Mouse (Mus musculus): ENCODE measurements around the gene Cnr2. TPM values are rescaled to one million over a fixed set of nuclear protein-coding genes. Genes with fewer than 3 reads are reported as not detected.

Gene Cnr2
- total and polyA plus RNA-seq, 3 experiments = 6.8 to 10.2 TPM; not detected in 1

GRCm38 (mm10) chr4:135920304-135921241 lies 25.4 kb downstream of the Cnr2 start, which contains the start of gene Fuca1:
Gene Fuca1, plus strand, starts transcription at chr4:135920735.
- DNase-seq (ENCODE audit: low read depth, low spot score) = peak; percentile 98
- Histone ChIP-seq H3K27me3 (ENCODE audit: control insufficient read depth in 1 of 2, insufficient read depth in 2 of 2, low read length in 2 of 2) (no peaks in the 10 kb centered on the region), H3K9ac (ENCODE audit: control insufficient read depth, low read depth, low read length, poor library complexity, severe bottlenecking) (peak within 1 kb of the TSS; percentile 91), H3K36me3 (ENCODE audit: control insufficient read depth in 1 of 2, insufficient read depth in 2 of 2, low read length in 2 of 2) (peaks cover 0 to 22% of the 10 kb centered on the region in 2 experiments; a peak in 2 of 4 replicates), H3K4me3 (ENCODE audit: control insufficient read depth in 1 of 2, insufficient read depth in 1 of 2, low read depth in 2 of 2, low read length in 2 of 2) (peak within 1 kb of the TSS; percentile 77 to 98), H3K9me3 (replicated peaks; ENCODE audit: insufficient read depth, low read length) (no peaks in the 10 kb centered on the region), H3K4me1 (ENCODE audit: control insufficient read depth in 1 of 2, insufficient read depth in 2 of 2, low read length in 2 of 2) (peaks cover 7 to 30% of the 10 kb centered on the region in 2 experiments), H3K79me2 (ENCODE audit: control insufficient read depth, insufficient read depth, low read length, poor library complexity) (peaks cover 11% of the 10 kb centered on the region), H3K27ac (ENCODE audit: control insufficient read depth, low read depth, low read length) (peak within 1 kb of the TSS; percentile 90)
- TF ChIP-seq ZKSCAN1 (IDR thresholded peaks at IDR 0.05; ENCODE audit: low read depth, low read length) (no peak), KAT2A (conservative IDR thresholded peaks at IDR 0.05; ENCODE audit: low read depth, low read length) (peak; percentile 39; the same call in 1 of the 2 replicates), TCF12 (IDR thresholded peaks at IDR 0.05; ENCODE audit: low read depth, low read length) (peak; percentile 26; the same call in 1 of the 2 replicates), MAFK (IDR thresholded peaks at IDR 0.05; ENCODE audit: borderline replicate concordance, low read depth, low read length) (no peak), EP300 (IDR thresholded peaks at IDR 0.05; ENCODE audit: low read depth in 1 of 2, low read length in 2 of 2) (peak in 1 of 2 experiments; percentile 4; a peak in 1 of 4 replicates), MEF2A (IDR thresholded peaks at IDR 0.05; ENCODE audit: extremely low read depth, insufficient replicate concordance, low read depth, low read length, poor library complexity, severe bottlenecking) (no peak), ZNF384 (IDR thresholded peaks at IDR 0.05; ENCODE audit: low read depth, low read length) (no peak; the same call in 1 of the 2 replicates), RAD21 (IDR thresholded peaks at IDR 0.05; ENCODE audit: low read depth, low read length) (peak; percentile 25), E2F4 (IDR thresholded peaks at IDR 0.05; ENCODE audit: borderline replicate concordance, low read depth, low read length) (no peak), ZMIZ1 (IDR thresholded peaks at IDR 0.05; ENCODE audit: low read depth, low read length) (peak; percentile 90), RCOR1 (IDR thresholded peaks at IDR 0.05; ENCODE audit: low read depth, low read length) (peak; percentile 33; the same call in 1 of the 2 replicates), ZC3H11A (IDR thresholded peaks at IDR 0.05; ENCODE audit: low read depth, low read length) (peak; percentile 19; the same call in 1 of the 2 replicates), BHLHE40 (IDR thresholded peaks at IDR 0.05; ENCODE audit: borderline replicate concordance, low read depth, low read length) (no peak), JUND (IDR thresholded peaks at IDR 0.05; ENCODE audit: low read depth, low read length) (no peak), USF2 (IDR thresholded peaks at IDR 0.05; ENCODE audit: borderline replicate concordance in 1 of 2, insufficient read depth in 1 of 2, low read depth in 1 of 2, low read length in 2 of 2) (no peak), CHD1 (IDR thresholded peaks at IDR 0.05; ENCODE audit: low read depth, low read length) (no peak), ETS1 (IDR thresholded peaks at IDR 0.05; ENCODE audit: low read depth, low read length) (no peak), MXI1 (IDR thresholded peaks at IDR 0.05; ENCODE audit: low read depth, low read length) (peak; percentile 52; the same call in 1 of the 2 replicates), NRF1 (IDR thresholded peaks at IDR 0.05; ENCODE audit: insufficient read depth, low read depth, low read length, poor library complexity, severe bottlenecking) (peak; percentile 84), TAL1 (IDR thresholded peaks at IDR 0.05; ENCODE audit: low read length) (no peak), USF1 (IDR thresholded peaks at IDR 0.05; ENCODE audit: low read depth, low read length) (peak; percentile 8; the same call in 1 of the 2 replicates), GATA1 (IDR thresholded peaks at IDR 0.05; ENCODE audit: low read depth, low read length) (no peak), CTCF (IDR thresholded peaks at IDR 0.05 in 2 of 3, conservative IDR thresholded peaks at IDR 0.05 in 1 of 3; ENCODE audit: control insufficient read depth in 1 of 3, insufficient read depth in 1 of 3, low read depth in 2 of 3, low read length in 3 of 3, poor library complexity in 1 of 3, severe bottlenecking in 1 of 3) (peak in 2 of 3 experiments; percentile 68 to 92), HCFC1 (IDR thresholded peaks at IDR 0.05; ENCODE audit: low read depth, low read length) (peak; percentile 74), POLR2AphosphoS2 (IDR thresholded peaks at IDR 0.05; ENCODE audit: low read length) (peak; percentile 90), MAX (IDR thresholded peaks at IDR 0.05; ENCODE audit: low read length) (peak; percentile 36; the same call in 1 of the 2 replicates), POLR2A (IDR thresholded peaks at IDR 0.05; ENCODE audit: control insufficient read depth in 1 of 2, insufficient read depth in 1 of 2, low read depth in 1 of 2, low read length in 2 of 2, poor library complexity in 1 of 2) (peak; percentile 62 to 80; a peak in 3 of 4 replicates), MYC (IDR thresholded peaks at IDR 0.05; ENCODE audit: low read depth, low read length) (no peak), MAZ (IDR thresholded peaks at IDR 0.05; ENCODE audit: low read depth, low read length) (peak; percentile 35), GABPA (IDR thresholded peaks at IDR 0.05; ENCODE audit: low read depth, low read length) (no peak; the same call in 1 of the 2 replicates), MYB (IDR thresholded peaks at IDR 0.05; ENCODE audit: low read depth, low read length) (no peak), SMC3 (IDR thresholded peaks at IDR 0.05; ENCODE audit: low read depth, low read length) (peak; percentile 63), NELFE (IDR thresholded peaks at IDR 0.05; ENCODE audit: low read depth, low read length) (peak; percentile 73), POLR2AphosphoS5 (IDR thresholded peaks at IDR 0.05; ENCODE audit: borderline replicate concordance, low read depth, low read length) (no peak)
